Mouse (Mus musculus) adrenal gland, adult 2 months (tissue): ENCODE results near the gene Gm4985. TPM values are rescaled to one million over a fixed set of nuclear protein-coding genes. Genes with fewer than 3 reads are reported as not detected.
"Not testable (repeated sequence)": the region's sequence is repeated elsewhere in the genome, so short reads cannot be mapped to it uniquely, and the experiment has no call there.

ENCODE experiments used
- DNase-seq: peaks from one replicate; pipeline ENCODE4 v3.0.0; 2021
- long read RNA-seq: library from polyadenylated mRNA; stranded (forward); transcript quantifications from one replicate; pipeline ENCODE4 v2.0.0, GENCODE M21; 2021
- microRNA-seq, 2 experiments: library from miRNA; unstranded; fragments of <30 nt; microRNA quantifications; one replicate each; pipeline ENCODE4 v1.2.0; 2021
- polyA plus RNA-seq: library from polyadenylated mRNA; depleted of rRNA; stranded (reverse); fragments of >200 nt; gene quantifications from 2 replicates; pipeline ENCODE4 v1.2.3, GENCODE M21; 2012; rRNA removed
- total RNA-seq, 2 experiments: library from RNA; stranded (reverse); gene quantifications; 2 replicates each; pipeline ENCODE4 v1.2.3; 2021

The Gm4985 gene
- total RNA-seq (not detected), polyA plus RNA-seq (not detected in 2 replicates)
- long read RNA-seq, result 0 reads

GRCm38 (mm10) chrX:23958834-23959233 is at the start of gene Gm4985:
Gene Gm4985, minus strand, starts transcription at chrX:23958934.
- not testable (repeated sequence) for DNase-seq

DNA sequence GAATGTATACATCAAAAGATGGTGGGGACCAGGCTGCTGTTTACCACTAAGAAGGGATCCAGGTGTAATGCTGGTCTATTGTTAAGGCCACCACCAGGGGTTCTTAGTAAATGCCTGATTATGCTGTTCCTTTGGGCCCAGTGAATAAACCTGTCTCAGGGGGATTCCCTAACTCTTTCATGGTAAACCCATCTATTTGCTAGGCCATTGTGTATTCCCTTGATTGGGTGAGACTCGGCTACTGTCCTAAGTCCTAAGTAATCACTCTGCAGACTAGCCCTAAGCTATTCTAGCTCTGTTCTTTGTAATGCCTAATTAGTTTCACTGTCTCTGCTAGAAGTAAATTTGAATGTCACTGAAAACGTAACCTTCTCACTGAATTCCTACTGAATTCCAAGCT is 4.6 kb downstream of the Gm4985 start:
- DNase-seq, result no peak

Small RNAs within 50 kb of the gene (microRNA-seq; reads per million reads assigned to microRNA genes)
- gene Gm25299, result 0 reads per million in 2 experiments

Other genes starting within 250 kb of the Gm4985 start
- gene Gm4907, start 76.4 kb downstream of the Gm4985 start, total RNA-seq, result not detected
- gene Gm4907, start 76.4 kb downstream of the Gm4985 start, polyA plus RNA-seq, result not detected in 2 replicates